Mouse (Mus musculus) forebrain, embryonic 15.5 days (tissue): ENCODE data around the gene Polr3e. TPM values are rescaled to one million over a fixed set of nuclear protein-coding genes. Genes with fewer than 3 reads are reported as not detected.

ENCODE experiments used
- ATAC-seq: fragments of 200-750 bp; cut with Nextera tagmentation; replicated peaks from 2 replicates; pipeline ENCODE4 v1.8.0; 2017; ENCODE audit warnings: mild to moderate bottlenecking, moderate TSS enrichment, moderate library complexity
- H3K27ac ChIP-seq: fragments of 300-500 bp; sonication (generic); replicated peaks from 2 replicates; pipeline ENCODE4 v1.5.1; 2015; ENCODE audit warnings: mild to moderate bottlenecking, inconsistent platforms
- H3K27me3 ChIP-seq: fragments of 300-500 bp; sonication (generic); 2 replicates; pipeline ENCODE4 v1.6.1; 2015; ENCODE audit warnings: inconsistent platforms
- H3K36me3 ChIP-seq: fragments of 300-500 bp; sonication (generic); 2 replicates; pipeline ENCODE4 v1.6.1; 2015; ENCODE audit warnings: mild to moderate bottlenecking, inconsistent platforms
- H3K4me1 ChIP-seq: fragments of 300-500 bp; sonication (generic); 2 replicates; pipeline ENCODE4 v1.6.1; 2015; ENCODE audit warnings: inconsistent platforms
- H3K4me2 ChIP-seq: fragments of 300-500 bp; sonication (generic); replicated peaks from 2 replicates; pipeline ENCODE4 v1.6.1; 2015; ENCODE audit warnings: mild to moderate bottlenecking, inconsistent platforms
- H3K4me3 ChIP-seq: fragments of 300-500 bp; sonication (generic); 2 replicates; pipeline ENCODE4 v1.5.1; 2015; ENCODE audit warnings: mild to moderate bottlenecking, inconsistent platforms
- H3K9ac ChIP-seq: fragments of 300-500 bp; sonication (generic); replicated peaks from 2 replicates; pipeline ENCODE4 v1.6.1; 2015; ENCODE audit warnings: mild to moderate bottlenecking, inconsistent platforms
- H3K9me3 ChIP-seq: fragments of 300-500 bp; sonication (generic); 2 replicates; pipeline ENCODE4 v1.6.1; 2016; ENCODE audit warnings: inconsistent platforms
- WGBS: fragments of 180-500 bp; shearing (Covaris S2); methylation state at CpG from one replicate; pipeline ENCODE4 v1.1.7; 2015; ENCODE audit warnings: mixed read lengths; 5-methylcytosine and 5-hydroxymethylcytosine counted together
- polyA plus RNA-seq: library from polyadenylated mRNA; unstranded; fragments of >200 nt; fragmentation: Nextera tagmentation; extraction: Ambion mirVana; gene quantifications from 2 replicates; pipeline ENCODE4 v1.2.1, GENCODE M21; 2015

Gene Polr3e
- 31.6 and 31.9 TPM in 2 replicates for polyA plus RNA-seq

- Histone ChIP-seq H3K27ac (peak within 1 kb of the TSS; percentile 79), H3K4me3 (peak within 1 kb of the TSS; percentile 72), H3K4me2 (peak within 1 kb of the TSS; percentile 80), H3K9ac (peak within 1 kb of the TSS; percentile 74), H3K27me3 (no peaks in the 10 kb centered on the region), H3K9me3 (no peaks in the 10 kb centered on the region), H3K4me1 (peaks cover 16% of the 10 kb centered on the region), H3K36me3 (no peaks in the 10 kb centered on the region)
- peak; percentile 95 for ATAC-seq
- WGBS, result under 1% methylated on average over 95 of the region's 102 CpGs
These were observed at the start of gene Polr3e for GRCm38 (mm10) chr7:120917592-120918461. Polr3e (plus strand) TSS chr7:120917744.

GRCm38 (mm10) chr7:120869883-120870282 lies 47.7 kb upstream of the Polr3e start:
- Histone ChIP-seq H3K9me3 (no peaks in the 10 kb centered on the region), H3K27me3 (no peaks in the 10 kb centered on the region), H3K27ac (no peak overlapping the region), H3K36me3 (no peaks in the 10 kb centered on the region), H3K9ac (no peak overlapping the region), H3K4me3 (no peak overlapping the region), H3K4me1 (peaks cover 9% of the 10 kb centered on the region), H3K4me2 (no peak overlapping the region)
- WGBS, result 51% methylated on average over 5 of the region's 5 CpGs
- ATAC-seq, result no peak

- Histone ChIP-seq H3K9me3 (no peaks in the 10 kb centered on the region), H3K27ac (no peak overlapping the region), H3K4me3 (no peak overlapping the region), H3K4me1 (peaks cover 2% of the 10 kb centered on the region; the same call in 1 of the 2 replicates), H3K27me3 (no peaks in the 10 kb centered on the region), H3K36me3 (no peaks in the 10 kb centered on the region), H3K9ac (no peak overlapping the region), H3K4me2 (no peak overlapping the region)
- 63% methylated on average over 5 of the region's 5 CpGs for WGBS
- ATAC-seq, result no peak
These were observed 47.0 kb upstream of the Polr3e start for GRCm38 (mm10) chr7:120870431-120871008.

GRCm38 (mm10) chr7:120873083-120873482 lies 44.5 kb upstream of the Polr3e start:
- Histone ChIP-seq H3K27me3 (no peaks in the 10 kb centered on the region), H3K9me3 (no peaks in the 10 kb centered on the region), H3K4me3 (no peak overlapping the region), H3K36me3 (no peaks in the 10 kb centered on the region), H3K9ac (no peak overlapping the region), H3K27ac (no peak overlapping the region), H3K4me1 (no peaks in the 10 kb centered on the region), H3K4me2 (no peak overlapping the region)
- ATAC-seq, result no peak
- WGBS, result 78% methylated on average over 12 of the region's 12 CpGs

GRCm38 (mm10) chr7:120874021-120874420 lies 43.5 kb upstream of the Polr3e start:
- Histone ChIP-seq H3K9me3 (no peaks in the 10 kb centered on the region), H3K4me2 (no peak overlapping the region), H3K9ac (no peak overlapping the region), H3K27ac (no peak overlapping the region), H3K4me3 (no peak overlapping the region), H3K27me3 (no peaks in the 10 kb centered on the region), H3K36me3 (no peaks in the 10 kb centered on the region), H3K4me1 (no peaks in the 10 kb centered on the region)
- 92% methylated on average over 3 of the region's 3 CpGs for WGBS
- no peak for ATAC-seq

GRCm38 (mm10) chr7:120874764-120875539 lies 42.6 kb upstream of the Polr3e start:
- Histone ChIP-seq H3K9me3 (no peaks in the 10 kb centered on the region), H3K27ac (no peak overlapping the region), H3K4me1 (no peaks in the 10 kb centered on the region), H3K27me3 (no peaks in the 10 kb centered on the region), H3K36me3 (no peaks in the 10 kb centered on the region), H3K9ac (no peak overlapping the region), H3K4me2 (no peak overlapping the region), H3K4me3 (no peak overlapping the region)
- WGBS, result 70% methylated on average over 7 of the region's 7 CpGs
- ATAC-seq, result no peak

GRCm38 (mm10) chr7:120875540-120876388 lies 41.8 kb upstream of the Polr3e start:
- H3K27ac ChIP-seq, result no peak overlapping the region
- no peak overlapping the region for H3K4me3 ChIP-seq
- peaks cover 5% of the 10 kb centered on the region; the same call in 1 of the 2 replicates for H3K36me3 ChIP-seq
- WGBS, result 79% methylated on average over 3 of the region's 3 CpGs
- no peak overlapping the region for H3K9ac ChIP-seq
- no peaks in the 10 kb centered on the region for H3K4me1 ChIP-seq
- ATAC-seq, result no peak
- H3K4me2 ChIP-seq, result no peak overlapping the region
- H3K27me3 ChIP-seq, result no peaks in the 10 kb centered on the region
- H3K9me3 ChIP-seq, result no peaks in the 10 kb centered on the region

- 69% methylated on average over 6 of the region's 6 CpGs for WGBS
- H3K9me3 ChIP-seq, result no peaks in the 10 kb centered on the region
- no peak overlapping the region for H3K9ac ChIP-seq
- H3K4me2 ChIP-seq, result no peak overlapping the region
- H3K36me3 ChIP-seq, result peaks cover 12% of the 10 kb centered on the region; the same call in 1 of the 2 replicates
- no peak overlapping the region for H3K4me3 ChIP-seq
- H3K27me3 ChIP-seq, result no peaks in the 10 kb centered on the region
- no peaks in the 10 kb centered on the region for H3K4me1 ChIP-seq
- H3K27ac ChIP-seq, result no peak overlapping the region
- no peak for ATAC-seq
These were observed 39.3 kb upstream of the Polr3e start for GRCm38 (mm10) chr7:120878271-120878670.

- ATAC-seq, result no peak
These were observed 37.6 kb upstream of the Polr3e start for GRCm38 (mm10) chr7:120879972-120880371.

GRCm38 (mm10) chr7:120880770-120881169 lies 36.8 kb upstream of the Polr3e start:
- Histone ChIP-seq H3K9me3 (no peaks in the 10 kb centered on the region), H3K4me2 (no peak overlapping the region), H3K27ac (no peak overlapping the region), H3K4me3 (no peak overlapping the region), H3K4me1 (no peaks in the 10 kb centered on the region), H3K27me3 (no peaks in the 10 kb centered on the region), H3K36me3 (peaks cover 33% of the 10 kb centered on the region), H3K9ac (no peak overlapping the region)
- 96% methylated on average over 4 of the region's 4 CpGs for WGBS
- no peak for ATAC-seq

More at GRCm38 (mm10) chr7:120879972-120880371, 37.6 kb upstream of the Polr3e start:
- WGBS, result 87% methylated on average over 3 of the region's 3 CpGs
- H3K4me3 ChIP-seq, result no peak overlapping the region
- peaks cover 25% of the 10 kb centered on the region for H3K36me3 ChIP-seq
- H3K27ac ChIP-seq, result no peak overlapping the region
- H3K9me3 ChIP-seq, result no peaks in the 10 kb centered on the region
- no peak overlapping the region for H3K4me2 ChIP-seq
- H3K4me1 ChIP-seq, result no peaks in the 10 kb centered on the region
- H3K27me3 ChIP-seq, result no peaks in the 10 kb centered on the region
- no peak overlapping the region for H3K9ac ChIP-seq

- Histone ChIP-seq H3K27me3 (no peaks in the 10 kb centered on the region), H3K36me3 (peaks cover 39% of the 10 kb centered on the region), H3K4me3 (no peak overlapping the region), H3K9ac (no peak overlapping the region), H3K9me3 (no peaks in the 10 kb centered on the region), H3K27ac (no peak overlapping the region), H3K4me2 (no peak overlapping the region), H3K4me1 (no peaks in the 10 kb centered on the region)
- WGBS, result 46% methylated on average over 2 of the region's 2 CpGs
- no peak for ATAC-seq
These were observed 36.1 kb upstream of the Polr3e start for GRCm38 (mm10) chr7:120881451-120881850.
